Mouse (Mus musculus): ENCODE data around the gene Glp2r.

- no peak for TF ChIP-seq TCF12 (IDR thresholded peaks at IDR 0.05; ENCODE audit: insufficient read depth, poor library complexity, severe bottlenecking)
- TF ChIP-seq POLR2A (IDR thresholded peaks at IDR 0.05; ENCODE audit: insufficient read length, low read depth), result no peak
- no peak for TF ChIP-seq USF1 (IDR thresholded peaks at IDR 0.05; ENCODE audit: low read depth)
- no peak for TF ChIP-seq MYOG (IDR thresholded peaks at IDR 0.05; ENCODE audit: control insufficient read depth in 1 of 3, insufficient read depth in 1 of 3, insufficient read length in 2 of 3, low read depth in 2 of 3)
- no peak for TF ChIP-seq POLR2AphosphoS2 (IDR thresholded peaks at IDR 0.05; ENCODE audit: insufficient read length, low read depth)
- TF ChIP-seq E2F4 (IDR thresholded peaks at IDR 0.05; ENCODE audit: insufficient read depth), result no peak
These were observed 142.4 kb downstream of the Glp2r start for GRCm38 (mm10) chr11:67628522-67628921.
